Mouse (Mus musculus): ENCODE measurements around the gene Tuba1c. TPM values are rescaled to one million over a fixed set of nuclear protein-coding genes. Genes with fewer than 3 reads are reported as not detected.

The Tuba1c gene
- polyA plus RNA-seq, 1 experiment from 2014 or later, result 107 TPM

- Histone ChIP-seq H3K4me3 (replicated peaks) (peak overlapping the region; percentile 14; the same call in 1 of the 2 replicates), H3K4me2 (peak overlapping the region; percentile 72), H3K9ac (peak overlapping the region; percentile 57), H3K4me1 (peaks cover 85% of the 10 kb centered on the region), H3K27ac (peak overlapping the region; percentile 95), H3K27me3 (no peaks in the 10 kb centered on the region), H3K36me3 (replicated peaks) (no peaks in the 10 kb centered on the region), H3K9me3 (no peaks in the 10 kb centered on the region)
- WGBS, result 30% methylated on average over 11 of the region's 12 CpGs
- no peak for ATAC-seq (ENCODE audit: low FRiP score)
Observed at GRCm38 (mm10) chr15:98989701-98990430, 39.8 kb upstream of the Tuba1c start.

- H3K4me1 ChIP-seq, result peaks cover 75% of the 10 kb centered on the region
- no peaks in the 10 kb centered on the region for H3K27me3 ChIP-seq
- peak overlapping the region; percentile 72 for H3K4me2 ChIP-seq
- H3K9me3 ChIP-seq, result no peaks in the 10 kb centered on the region
- H3K4me3 ChIP-seq (replicated peaks), result peak overlapping the region; percentile 14; the same call in 1 of the 2 replicates
- 8% methylated on average over 15 of the region's 15 CpGs for WGBS
- H3K36me3 ChIP-seq (replicated peaks), result no peaks in the 10 kb centered on the region
- peak overlapping the region; percentile 57 for H3K9ac ChIP-seq
- H3K27ac ChIP-seq, result peak overlapping the region; percentile 95
- ATAC-seq (ENCODE audit: low FRiP score), result no peak
Observed at GRCm38 (mm10) chr15:98990669-98991539, 38.8 kb upstream of the Tuba1c start.

GRCm38 (mm10) chr15:98991540-98992050, 38.1 kb upstream of the Tuba1c start:
- Histone ChIP-seq H3K27me3 (no peaks in the 10 kb centered on the region), H3K4me2 (peak overlapping the region; percentile 72), H3K4me3 (replicated peaks) (peak overlapping the region; percentile 14; the same call in 1 of the 2 replicates), H3K27ac (peak overlapping the region; percentile 95), H3K9ac (peak overlapping the region; percentile 57), H3K4me1 (peaks cover 68% of the 10 kb centered on the region), H3K36me3 (replicated peaks) (no peaks in the 10 kb centered on the region), H3K9me3 (no peaks in the 10 kb centered on the region)
- ATAC-seq (ENCODE audit: low FRiP score), result no peak
- WGBS, result 3% methylated on average over 9 of the region's 9 CpGs

GRCm38 (mm10) chr15:98992086-98992912, 37.4 kb upstream of the Tuba1c start:
- peak overlapping the region; percentile 72 for H3K4me2 ChIP-seq
- H3K4me3 ChIP-seq (replicated peaks), result peak overlapping the region; percentile 40
- no peaks in the 10 kb centered on the region for H3K36me3 ChIP-seq (replicated peaks)
- peak; percentile 42; the same call in 1 of the 2 replicates for ATAC-seq (ENCODE audit: low FRiP score)
- H3K27me3 ChIP-seq, result no peaks in the 10 kb centered on the region
- peaks cover 61% of the 10 kb centered on the region for H3K4me1 ChIP-seq
- WGBS, result 23% methylated on average over 17 of the region's 17 CpGs
- peak overlapping the region; percentile 69 for H3K9ac ChIP-seq
- peak overlapping the region; percentile 95 for H3K27ac ChIP-seq
- no peaks in the 10 kb centered on the region for H3K9me3 ChIP-seq

- Histone ChIP-seq H3K4me3 (replicated peaks) (peak overlapping the region; percentile 40), H3K9ac (peak overlapping the region; percentile 69), H3K36me3 (replicated peaks) (no peaks in the 10 kb centered on the region), H3K4me2 (peak overlapping the region; percentile 72), H3K27ac (peak overlapping the region; percentile 95), H3K9me3 (no peaks in the 10 kb centered on the region), H3K27me3 (no peaks in the 10 kb centered on the region), H3K4me1 (peaks cover 59% of the 10 kb centered on the region)
- ATAC-seq (ENCODE audit: low FRiP score), result peak; percentile 83
- 3% methylated on average over 35 of the region's 35 CpGs for WGBS
Observed at GRCm38 (mm10) chr15:98993093-98993793, 36.4 kb upstream of the Tuba1c start.

GRCm38 (mm10) chr15:98993865-98994264, 35.8 kb upstream of the Tuba1c start:
- 2% methylated on average over 11 of the region's 11 CpGs for WGBS
- peaks cover 58% of the 10 kb centered on the region for H3K4me1 ChIP-seq
- no peaks in the 10 kb centered on the region for H3K36me3 ChIP-seq (replicated peaks)
- H3K27me3 ChIP-seq, result no peaks in the 10 kb centered on the region
- H3K9ac ChIP-seq, result 0 out of 2 replicates have a peak overlapping the region, but pooled peaks have one; percentile 69
- H3K9me3 ChIP-seq, result no peaks in the 10 kb centered on the region
- H3K4me3 ChIP-seq (replicated peaks), result no peak overlapping the region
- H3K4me2 ChIP-seq, result peak overlapping the region; percentile 72
- peak; percentile 37 for ATAC-seq (ENCODE audit: low FRiP score)
- H3K27ac ChIP-seq, result no peak overlapping the region

- 84% methylated on average over 9 of the region's 9 CpGs for WGBS
- Histone ChIP-seq H3K36me3 (replicated peaks) (no peaks in the 10 kb centered on the region), H3K9me3 (no peaks in the 10 kb centered on the region), H3K9ac (no peak overlapping the region), H3K4me2 (no peak overlapping the region), H3K27ac (no peak overlapping the region), H3K4me3 (replicated peaks) (no peak overlapping the region), H3K27me3 (no peaks in the 10 kb centered on the region), H3K4me1 (peaks cover 46% of the 10 kb centered on the region)
- ATAC-seq (ENCODE audit: low FRiP score), result no peak
Observed at GRCm38 (mm10) chr15:98994957-98995520, 34.7 kb upstream of the Tuba1c start.

GRCm38 (mm10) chr15:98996840-98997239, 32.9 kb upstream of the Tuba1c start:
- no peak overlapping the region for H3K4me2 ChIP-seq
- WGBS, result 80% methylated on average over 7 of the region's 7 CpGs
- H3K36me3 ChIP-seq (replicated peaks), result no peaks in the 10 kb centered on the region
- H3K9me3 ChIP-seq, result no peaks in the 10 kb centered on the region
- no peak overlapping the region for H3K4me3 ChIP-seq (replicated peaks)
- 0 out of 2 replicates have a peak overlapping the region, but pooled peaks have one; percentile 8 for H3K27ac ChIP-seq
- H3K9ac ChIP-seq, result no peak overlapping the region; the same call in 1 of the 2 replicates
- H3K27me3 ChIP-seq, result no peaks in the 10 kb centered on the region
- no peak for ATAC-seq (ENCODE audit: low FRiP score)
- H3K4me1 ChIP-seq, result peaks cover 41% of the 10 kb centered on the region

- Histone ChIP-seq H3K4me1 (peaks cover 31% of the 10 kb centered on the region), H3K9me3 (no peaks in the 10 kb centered on the region), H3K4me3 (replicated peaks) (no peak overlapping the region), H3K4me2 (no peak overlapping the region), H3K27ac (no peak overlapping the region), H3K27me3 (peaks cover 4% of the 10 kb centered on the region; the same call in 1 of the 2 replicates), H3K36me3 (replicated peaks) (no peaks in the 10 kb centered on the region), H3K9ac (no peak overlapping the region)
- 55% methylated on average over 13 of the region's 13 CpGs for WGBS
- ATAC-seq (ENCODE audit: low FRiP score), result no peak
Observed at GRCm38 (mm10) chr15:98997938-98998774, 31.5 kb upstream of the Tuba1c start.

GRCm38 (mm10) chr15:98998775-98999157, 30.9 kb upstream of the Tuba1c start:
- Histone ChIP-seq H3K27me3 (peaks cover 4% of the 10 kb centered on the region; the same call in 1 of the 2 replicates), H3K4me3 (replicated peaks) (no peak overlapping the region), H3K27ac (no peak overlapping the region), H3K9ac (no peak overlapping the region), H3K4me1 (peaks cover 27% of the 10 kb centered on the region), H3K4me2 (no peak overlapping the region), H3K9me3 (no peaks in the 10 kb centered on the region), H3K36me3 (replicated peaks) (no peaks in the 10 kb centered on the region)
- 42% methylated on average over 6 of the region's 6 CpGs for WGBS
- no peak for ATAC-seq (ENCODE audit: low FRiP score)

Data from forebrain, embryonic 12.5 days (tissue).